11 mouse cellular contexts compared by ENCODE assay signal in genomic region chr5:37901861-37902291, GRCm38 (mm10).
DNase-seq lines count a peak whose midpoint lies in the region; ATAC-seq lines count a peak whose summit lies in the region.
"Had no signal": no experiment of that assay in that cellular context is flagged by ENCODE, and none has a peak within 500 bp of the region (broad histone marks: within the 10 kb centered on the region; RNA-seq: fewer than 3 reads in every experiment).

No protein-coding gene starts in this region.

- H3K4me3 ChIP-seq in heart, embryonic 16.5 days (ENCODE audit: low read length), result peak overlapping the region; percentile 12; the same call in 1 of the 2 replicates
- no peak overlapping the region; the same call in 1 of the 2 replicates for H3K4me3 ChIP-seq in forebrain, embryonic 12.5 days (replicated peaks)
- peak overlapping the region; percentile 29 for H3K4me3 ChIP-seq in limb, embryonic 13.5 days
- H3K4me3 ChIP-seq: liver, embryonic 15.5 days had no signal

- H3K36me3 ChIP-seq in heart, embryonic 16.5 days (ENCODE audit: control insufficient read depth, insufficient read depth), result no peaks in the 10 kb centered on the region
- H3K36me3 ChIP-seq in forebrain, embryonic 12.5 days (replicated peaks), result no peaks in the 10 kb centered on the region
- H3K36me3 ChIP-seq in limb, embryonic 13.5 days, result no peaks in the 10 kb centered on the region
- H3K36me3 ChIP-seq: liver, embryonic 15.5 days had no signal

- H3K9ac ChIP-seq in heart, embryonic 16.5 days (ENCODE audit: low read length), result no peak overlapping the region
- H3K9ac ChIP-seq in forebrain, embryonic 12.5 days, result 0 out of 2 replicates have a peak overlapping the region, but pooled peaks have one; percentile 17
- 0 out of 2 replicates have a peak overlapping the region, but pooled peaks have one; percentile 39 for H3K9ac ChIP-seq in limb, embryonic 13.5 days
- H3K9ac ChIP-seq: liver, embryonic 15.5 days had no signal

- ATAC-seq in heart, embryonic 16.5 days (replicated peaks; ENCODE audit: extremely low read depth, insufficient read depth, low FRiP score), result no peak
- no peak for ATAC-seq in forebrain, embryonic 12.5 days (ENCODE audit: low FRiP score)
- peak; percentile 48; the same call in 1 of the 2 replicates for ATAC-seq in limb, embryonic 13.5 days (ENCODE audit: low FRiP score, low read depth)
- no peak for ATAC-seq in inflammation-experienced regulatory T-cells, adult 6 months

- H3K4me1 ChIP-seq in heart, embryonic 16.5 days (ENCODE audit: control insufficient read depth, insufficient read depth, low read length), result no peaks in the 10 kb centered on the region
- peaks cover 28% of the 10 kb centered on the region for H3K4me1 ChIP-seq in forebrain, embryonic 12.5 days
- peaks cover 43% of the 10 kb centered on the region for H3K4me1 ChIP-seq in limb, embryonic 13.5 days
- H3K4me1 ChIP-seq: liver, embryonic 15.5 days had no signal

- H3K4me2 ChIP-seq in heart, embryonic 16.5 days (ENCODE audit: low read depth, low read length), result peak overlapping the region; percentile 37
- H3K4me2 ChIP-seq in forebrain, embryonic 12.5 days, result peak overlapping the region; percentile 45
- peak overlapping the region; percentile 60 for H3K4me2 ChIP-seq in limb, embryonic 13.5 days (replicated peaks)
- H3K4me2 ChIP-seq: liver, embryonic 15.5 days had no signal

- H3K27ac ChIP-seq in heart, embryonic 16.5 days (ENCODE audit: low read length), result no peak overlapping the region
- 0 out of 2 replicates have a peak overlapping the region, but pooled peaks have one; percentile 13 for H3K27ac ChIP-seq in forebrain, embryonic 12.5 days
- H3K27ac ChIP-seq in limb, embryonic 13.5 days, result no peak overlapping the region
- H3K27ac ChIP-seq: liver, embryonic 15.5 days had no signal

- no peaks in the 10 kb centered on the region for H3K9me3 ChIP-seq in heart, embryonic 16.5 days (replicated peaks; ENCODE audit: control insufficient read depth, low read length)
- no peaks in the 10 kb centered on the region for H3K9me3 ChIP-seq in forebrain, embryonic 12.5 days
- H3K9me3 ChIP-seq in limb, embryonic 13.5 days, result no peaks in the 10 kb centered on the region
- H3K9me3 ChIP-seq: liver, embryonic 15.5 days had no signal

- DNase-seq in heart, adult 18-20 months, result no peak
- peak; percentile 36 for DNase-seq in embryo, embryonic 10 days (ENCODE audit: low spot score)
- DNase-seq in cerebellum, adult 8-10 months, result no peak
- DNase-seq in spleen, postnatal 4 days (ENCODE audit: low spot score in 2 of 2), result no peak
- DNase-seq: adrenal gland, postnatal 14 days; kidney, adult 18-20 months had no signal

- H3K27me3 ChIP-seq in heart, embryonic 16.5 days (ENCODE audit: control insufficient read depth, insufficient read depth, low read length), result peaks cover 37% of the 10 kb centered on the region
- peaks cover 100% of the 10 kb centered on the region for H3K27me3 ChIP-seq in forebrain, embryonic 12.5 days
- peaks cover 89% of the 10 kb centered on the region for H3K27me3 ChIP-seq in limb, embryonic 13.5 days

- 1% methylated on average over 16 of the region's 16 CpGs for WGBS in heart, embryonic 16.5 days
- WGBS in forebrain, embryonic 12.5 days, result under 1% methylated on average over 16 of the region's 16 CpGs
- WGBS in limb, embryonic 13.5 days, result 0% methylated on average over 16 of the region's 16 CpGs
